Mouse (Mus musculus): ENCODE measurements around the gene Tas1r2.

GRCm38 (mm10) chr4:139667632-139668031 lies 14.3 kb downstream of the Tas1r2 start:
- TF ChIP-seq GATA1 (IDR thresholded peaks at IDR 0.05; ENCODE audit: low read length) (no peak), TAL1 (IDR thresholded peaks at IDR 0.05; ENCODE audit: low read length) (no peak)
